Mouse (Mus musculus) erythroblast, embryonic 14.5 days (primary cell): ENCODE results near the gene Ppm1f.

ENCODE experiments used
- GATA1 ChIP-seq: IDR thresholded peaks from 2 replicates; pipeline ENCODE4 v1.6.1; 2012; ENCODE audit warnings: low read length, inconsistent platforms, mixed read lengths
- TAL1 ChIP-seq: IDR thresholded peaks from 3 replicates; pipeline ENCODE4 v1.6.1; 2012; ENCODE audit warnings: low read length, inconsistent platforms, mixed read lengths

- TF ChIP-seq GATA1 (no peak), TAL1 (no peak)
These were observed 34.1 kb downstream of the Ppm1f start for GRCm38 (mm10) chr16:16930326-16930725.
